Mouse (Mus musculus) liver, postnatal 0 days (tissue): ENCODE results near the gene Galr3. TPM values are rescaled to one million over a fixed set of nuclear protein-coding genes. Genes with fewer than 3 reads are reported as not detected.

Source experiments
- ATAC-seq: fragments of 200-750 bp; cut with Nextera tagmentation; 2 replicates; pipeline ENCODE4 v1.8.0; 2017; ENCODE audit warnings: mild to moderate bottlenecking, moderate library complexity
- DNase-seq: peaks from one replicate; pipeline ENCODE4 v3.0.0-alpha.2; 2016
- H3K27ac ChIP-seq: fragments of 300-500 bp; sonication (generic); 2 replicates; pipeline ENCODE4 v1.5.1; 2014; ENCODE audit warnings: antibody characterized with exemption, moderate library complexity, mild to moderate bottlenecking, low read depth
- H3K27me3 ChIP-seq: fragments of 300-500 bp; sonication (generic); 2 replicates; pipeline ENCODE4 v1.6.1; 2014; ENCODE audit warnings: low read length, control low read depth, mixed read lengths; ENCODE audit not compliant: insufficient read depth
- H3K36me3 ChIP-seq: fragments of 300-500 bp; sonication (generic); replicated peaks from 2 replicates; pipeline ENCODE4 v1.6.1; 2014; ENCODE audit warnings: mild to moderate bottlenecking, control low read depth, low read length, moderate library complexity, mixed read lengths; ENCODE audit not compliant: insufficient read depth
- H3K4me1 ChIP-seq: fragments of 300-500 bp; sonication (generic); 2 replicates; pipeline ENCODE4 v1.6.1; 2014; ENCODE audit warnings: antibody characterized with exemption, mild to moderate bottlenecking, control low read depth; ENCODE audit not compliant: insufficient read depth
- H3K4me2 ChIP-seq: fragments of 300-500 bp; sonication (generic); 2 replicates; pipeline ENCODE4 v1.6.1; 2014; ENCODE audit warnings: low read depth, mild to moderate bottlenecking, low read length, moderate library complexity, mixed read lengths
- H3K4me3 ChIP-seq: fragments of 300-500 bp; sonication (generic); 2 replicates; pipeline ENCODE4 v1.5.1; 2014; ENCODE audit warnings: low read depth, low read length
- H3K9ac ChIP-seq: fragments of 300-500 bp; sonication (generic); replicated peaks from 2 replicates; pipeline ENCODE4 v1.6.1; 2014; ENCODE audit warnings: mild to moderate bottlenecking, moderate library complexity
- H3K9me3 ChIP-seq: fragments of 300-500 bp; sonication (generic); 2 replicates; pipeline ENCODE4 v1.6.1; 2016; ENCODE audit warnings: mild to moderate bottlenecking, control low read depth, low read length, mixed read lengths
- CTCF ChIP-seq: sonication (generic); IDR thresholded peaks from 2 replicates; pipeline ENCODE4 v1.5.1; 2016; ENCODE audit warnings: antibody characterized with exemption, low read depth
- EP300 ChIP-seq: IDR thresholded peaks from 2 replicates; pipeline ENCODE4 v1.6.1; 2016; ENCODE audit warnings: antibody characterized with exemption, low read depth, mild to moderate bottlenecking
- WGBS: fragments of 180-500 bp; shearing (Covaris S2); extraction: QIAGEN DNeasy Blood & Tissue Kit; methylation state at CpG from one replicate; pipeline ENCODE4 v1.1.7; 2014; ENCODE audit not compliant: insufficient replicate concordance; 5-methylcytosine and 5-hydroxymethylcytosine counted together
- polyA plus RNA-seq: library from polyadenylated mRNA; unstranded; fragments of >200 nt; fragmentation: Nextera tagmentation; extraction: Ambion mirVana; gene quantifications from 2 replicates; pipeline ENCODE4 v1.2.1, GENCODE M21; 2015

The Galr3 gene
- polyA plus RNA-seq, 1 experiment from 2014 or later: 0.16 TPM

- no peak for DNase-seq
- H3K4me3 ChIP-seq: no peak overlapping the region
- no peak overlapping the region for H3K27ac ChIP-seq
- no peak overlapping the region for H3K4me2 ChIP-seq
- 54% methylated on average over 2 of the region's 2 CpGs for WGBS
- ATAC-seq: no peak
- H3K27me3 ChIP-seq: no peaks in the 10 kb centered on the region
- no peaks in the 10 kb centered on the region for H3K9me3 ChIP-seq
- no peak for TF ChIP-seq EP300
- TF ChIP-seq CTCF: no peak
- H3K9ac ChIP-seq: no peak overlapping the region
- peaks cover 28% of the 10 kb centered on the region for H3K4me1 ChIP-seq
- no peaks in the 10 kb centered on the region for H3K36me3 ChIP-seq
Observed at GRCm38 (mm10) chr15:79066276-79066675, 24.6 kb downstream of the Galr3 start.

GRCm38 (mm10) chr15:79067631-79068030, 25.9 kb downstream of the Galr3 start:
- peak overlapping the region; percentile 22; the same call in 1 of the 2 replicates for H3K4me2 ChIP-seq
- H3K27ac ChIP-seq: peak overlapping the region; percentile 26
- no peak overlapping the region; the same call in 1 of the 2 replicates for H3K9ac ChIP-seq
- peaks cover 26% of the 10 kb centered on the region for H3K4me1 ChIP-seq
- H3K9me3 ChIP-seq: no peaks in the 10 kb centered on the region
- no peak overlapping the region for H3K4me3 ChIP-seq
- H3K27me3 ChIP-seq: no peaks in the 10 kb centered on the region
- no peaks in the 10 kb centered on the region for H3K36me3 ChIP-seq
- 49% methylated on average over 3 of the region's 3 CpGs for WGBS
- ATAC-seq: no peak
- no peak for DNase-seq
- peak; percentile 87 for TF ChIP-seq EP300
- no peak for TF ChIP-seq CTCF

GRCm38 (mm10) chr15:79068416-79068815, 26.7 kb downstream of the Galr3 start:
- Histone ChIP-seq H3K4me2 (no peak overlapping the region), H3K27ac (peak overlapping the region; percentile 26), H3K9me3 (no peaks in the 10 kb centered on the region), H3K9ac (no peak overlapping the region; the same call in 1 of the 2 replicates), H3K4me3 (no peak overlapping the region), H3K36me3 (no peaks in the 10 kb centered on the region), H3K27me3 (no peaks in the 10 kb centered on the region), H3K4me1 (peaks cover 23% of the 10 kb centered on the region)
- peak; percentile 57 for ATAC-seq
- 54% methylated on average over 3 of the region's 3 CpGs for WGBS
- DNase-seq: no peak
- TF ChIP-seq CTCF (no peak), EP300 (no peak)

- 65% methylated on average over 5 of the region's 5 CpGs for WGBS
- H3K9ac ChIP-seq: no peak overlapping the region
- H3K9me3 ChIP-seq: no peaks in the 10 kb centered on the region
- peaks cover 27% of the 10 kb centered on the region for H3K4me1 ChIP-seq
- ATAC-seq (peak; percentile 30; the same call in 1 of the 2 replicates), DNase-seq (no peak)
- H3K27ac ChIP-seq: no peak overlapping the region
- peaks cover 2% of the 10 kb centered on the region; the same call in 1 of the 2 replicates for H3K36me3 ChIP-seq
- no peak for TF ChIP-seq EP300
- peak; percentile 88 for TF ChIP-seq CTCF
- no peak overlapping the region for H3K4me2 ChIP-seq
- H3K4me3 ChIP-seq: no peak overlapping the region
- H3K27me3 ChIP-seq: no peaks in the 10 kb centered on the region
Observed at GRCm38 (mm10) chr15:79071117-79072039, 29.7 kb downstream of the Galr3 start.

- DNase-seq: no peak
- no peak for ATAC-seq
Observed at GRCm38 (mm10) chr15:79073752-79074151, 32.1 kb downstream of the Galr3 start.

GRCm38 (mm10) chr15:79074446-79074845, 32.8 kb downstream of the Galr3 start:
- H3K4me3 ChIP-seq: peak overlapping the region; percentile 86
- 35% methylated on average over 10 of the region's 10 CpGs for WGBS

More at GRCm38 (mm10) chr15:79073752-79074151, 32.1 kb downstream of the Galr3 start:
- no peaks in the 10 kb centered on the region for H3K9me3 ChIP-seq
- peaks cover 24% of the 10 kb centered on the region for H3K36me3 ChIP-seq
- H3K4me3 ChIP-seq: no peak overlapping the region
- H3K4me2 ChIP-seq: no peak overlapping the region
- TF ChIP-seq CTCF (no peak), EP300 (no peak)
- H3K4me1 ChIP-seq: peaks cover 9% of the 10 kb centered on the region
- H3K27me3 ChIP-seq: no peaks in the 10 kb centered on the region
- H3K9ac ChIP-seq: no peak overlapping the region
- H3K27ac ChIP-seq: no peak overlapping the region

More at GRCm38 (mm10) chr15:79074446-79074845, 32.8 kb downstream of the Galr3 start:
- ATAC-seq: no peak
- Histone ChIP-seq H3K9ac (peak overlapping the region; percentile 89; the same call in 1 of the 2 replicates), H3K4me1 (peaks cover 9% of the 10 kb centered on the region), H3K9me3 (no peaks in the 10 kb centered on the region), H3K36me3 (peaks cover 31% of the 10 kb centered on the region), H3K27ac (peak overlapping the region; percentile 78; the same call in 1 of the 2 replicates), H3K27me3 (no peaks in the 10 kb centered on the region), H3K4me2 (peak overlapping the region; percentile 81)
- TF ChIP-seq EP300 (no peak), CTCF (no peak)
- DNase-seq: no peak
